Mouse (Mus musculus) kidney, adult 2 months (tissue): ENCODE measurements around the gene Map4k4.

ENCODE experiments used
- CTCF ChIP-seq: fragments of 200-500 bp; conservative IDR thresholded peaks from 2 replicates; pipeline ENCODE4 v1.5.1; 2011; ENCODE audit warnings: low read depth, mild to moderate bottlenecking, control low read depth, low read length, moderate library complexity, mixed read lengths; ENCODE audit not compliant: insufficient read depth, insufficient read length
- POLR2A ChIP-seq: fragments of 200-500 bp; IDR thresholded peaks from one replicate; pipeline ENCODE4 v1.6.1; 2011; ENCODE audit warnings: low read depth, low read length, control low read depth

DNA sequence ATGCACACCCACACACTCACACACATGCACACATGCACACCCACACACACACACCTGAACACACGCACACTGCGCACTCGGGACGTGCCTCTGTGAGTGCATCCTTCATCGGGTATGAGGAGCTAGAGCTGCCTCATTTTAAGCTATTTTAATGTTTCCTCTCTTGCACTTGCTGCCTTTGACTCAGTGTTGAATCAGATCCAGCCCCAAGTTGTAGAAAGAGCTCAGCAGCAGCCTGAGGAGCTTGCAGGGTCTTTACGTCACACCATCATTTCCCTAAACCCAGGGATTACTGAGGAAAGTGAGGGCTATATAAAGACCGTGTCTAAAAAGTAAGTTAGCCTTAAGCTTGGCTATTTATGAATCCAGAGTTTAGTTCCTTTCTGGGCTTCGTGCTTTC, 62.1 kb downstream of the Map4k4 start:
- TF ChIP-seq CTCF (no peak), POLR2A (no peak)
